Mouse (Mus musculus): ENCODE measurements around the gene Zfp384. TPM values are rescaled to one million over a fixed set of nuclear protein-coding genes. Genes with fewer than 3 reads are reported as not detected.
"Not testable (repeated sequence)": the region's sequence is repeated elsewhere in the genome, so short reads cannot be mapped to it uniquely, and the experiment has no call there.

The Zfp384 gene
- polyA plus RNA-seq, 1 experiment from 2014 or later: 24.4 TPM

DNA sequence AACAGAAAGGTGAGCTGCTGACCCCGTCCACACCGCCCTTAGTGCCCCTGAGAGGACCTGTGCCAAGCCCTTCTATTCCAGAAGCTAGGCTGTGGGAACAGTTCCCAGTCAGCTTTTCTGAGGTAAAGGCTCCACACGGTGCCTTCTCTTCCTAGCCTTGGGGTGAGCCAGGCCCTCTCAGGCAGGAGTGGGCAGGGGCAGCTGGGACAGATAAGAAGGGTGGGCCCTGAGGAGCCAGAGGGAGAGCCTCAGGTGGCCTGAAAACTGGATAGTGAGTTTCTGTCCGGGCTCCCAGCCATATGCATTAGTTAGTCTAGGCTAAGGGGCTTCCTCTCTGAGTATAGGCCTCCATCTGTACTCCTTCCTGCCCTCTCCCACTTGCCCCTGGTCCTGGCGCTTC lies 53.6 kb downstream of the Zfp384 start:
- Histone ChIP-seq H3K27ac (no peak overlapping the region), H3K27me3 (no peaks in the 10 kb centered on the region), H3K4me3 (no peak overlapping the region), H3K9ac (no peak overlapping the region), H3K4me1 (peaks cover 5% of the 10 kb centered on the region; the same call in 1 of the 2 replicates), H3K4me2 (no peak overlapping the region), H3K9me3 (no peaks in the 10 kb centered on the region), H3K36me3 (no peaks in the 10 kb centered on the region)
- no peak; the same call in 1 of the 2 replicates for ATAC-seq (ENCODE audit: borderline replicate concordance, extremely low read depth, low FRiP score, low TSS enrichment)
- WGBS: 86% methylated on average over 5 of the region's 5 CpGs

DNA sequence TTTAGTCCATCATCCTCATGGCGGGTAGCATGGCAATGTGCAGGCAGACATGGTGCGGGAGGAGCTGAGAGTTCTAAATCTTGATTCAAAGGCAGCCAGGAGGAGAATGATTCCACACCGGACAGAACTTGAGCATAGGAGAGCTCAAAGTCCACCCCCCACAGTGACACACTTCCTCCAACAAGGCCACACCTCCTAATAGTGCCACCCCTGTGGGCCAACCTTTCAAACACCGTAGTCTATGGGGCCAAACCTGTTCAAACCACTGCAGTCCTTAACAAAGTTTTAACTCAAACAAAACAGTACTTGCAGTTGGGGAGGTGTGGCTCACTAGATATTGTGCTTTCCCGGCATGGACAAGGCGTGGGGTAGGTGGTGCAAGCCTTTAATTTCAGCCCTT lies 55.0 kb downstream of the Zfp384 start:
- H3K4me2 ChIP-seq: no peak overlapping the region
- H3K9me3 ChIP-seq: no peaks in the 10 kb centered on the region
- no peak for ATAC-seq (ENCODE audit: borderline replicate concordance, extremely low read depth, low FRiP score, low TSS enrichment)
- H3K36me3 ChIP-seq: no peaks in the 10 kb centered on the region
- H3K27me3 ChIP-seq: no peaks in the 10 kb centered on the region
- H3K27ac ChIP-seq: no peak overlapping the region
- no peak overlapping the region for H3K9ac ChIP-seq
- WGBS: 68% methylated on average over 6 of the region's 6 CpGs
- H3K4me3 ChIP-seq: no peak overlapping the region
- H3K4me1 ChIP-seq: peaks cover 5% of the 10 kb centered on the region; the same call in 1 of the 2 replicates

DNA sequence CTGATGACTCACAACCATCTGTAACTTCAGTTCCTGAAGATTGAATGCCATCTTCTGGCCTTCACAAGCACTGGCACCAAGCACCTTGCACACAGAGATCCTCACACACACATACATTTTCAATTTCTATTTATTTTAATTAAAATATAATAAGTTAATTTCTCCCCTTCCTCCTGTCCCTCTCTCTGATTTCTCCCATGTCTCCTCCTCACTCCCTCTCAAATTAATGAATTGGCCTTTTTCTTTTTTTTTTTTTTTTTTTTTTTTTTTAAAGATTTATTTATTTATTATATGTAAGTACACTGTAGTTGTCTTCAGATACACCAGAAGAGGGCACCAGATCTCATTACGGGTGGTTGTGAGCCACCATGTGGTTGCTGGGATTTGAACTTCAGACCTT lies 56.3 kb downstream of the Zfp384 start:
- not testable (repeated sequence) for H3K4me2 ChIP-seq; H3K9me3 ChIP-seq; H3K4me1 ChIP-seq; ATAC-seq (ENCODE audit: borderline replicate concordance, extremely low read depth, low FRiP score, low TSS enrichment); H3K27ac ChIP-seq; H3K36me3 ChIP-seq; H3K27me3 ChIP-seq; H3K9ac ChIP-seq; H3K4me3 ChIP-seq
- no CpG with 5 or more reads among the region's 1 CpGs for WGBS

DNA sequence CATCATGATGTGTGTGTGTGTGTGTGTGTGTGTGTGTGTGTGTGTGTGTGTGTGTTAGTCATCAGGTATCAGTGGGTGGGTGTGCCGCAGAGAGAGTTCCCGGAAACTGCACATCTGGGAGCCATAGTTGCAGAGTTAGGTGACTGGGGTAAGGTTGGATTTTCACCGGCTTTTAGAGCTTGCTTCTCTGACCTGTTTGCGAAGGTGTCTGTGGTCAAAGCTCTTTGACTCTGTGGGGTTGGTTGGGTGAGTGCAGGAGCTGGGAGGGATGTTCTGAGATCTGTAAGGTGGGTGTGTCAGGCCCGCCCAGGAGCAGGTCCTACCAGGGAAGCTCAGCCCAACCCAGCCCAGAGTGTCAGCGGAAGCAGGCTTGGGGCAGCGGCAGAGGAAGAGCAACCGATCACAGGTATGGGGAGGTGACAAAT lies 58.6 kb downstream of the Zfp384 start, which contains the start of gene Lpar5:
TSS of gene Lpar5 (plus strand) at position 350 of the 425 bp plus-strand sequence.
- WGBS: 49% methylated on average over 8 of the region's 8 CpGs
- peaks cover 8% of the 10 kb centered on the region; the same call in 1 of the 2 replicates for H3K4me1 ChIP-seq
- ATAC-seq (ENCODE audit: borderline replicate concordance, extremely low read depth, low FRiP score, low TSS enrichment): no peak

DNA sequence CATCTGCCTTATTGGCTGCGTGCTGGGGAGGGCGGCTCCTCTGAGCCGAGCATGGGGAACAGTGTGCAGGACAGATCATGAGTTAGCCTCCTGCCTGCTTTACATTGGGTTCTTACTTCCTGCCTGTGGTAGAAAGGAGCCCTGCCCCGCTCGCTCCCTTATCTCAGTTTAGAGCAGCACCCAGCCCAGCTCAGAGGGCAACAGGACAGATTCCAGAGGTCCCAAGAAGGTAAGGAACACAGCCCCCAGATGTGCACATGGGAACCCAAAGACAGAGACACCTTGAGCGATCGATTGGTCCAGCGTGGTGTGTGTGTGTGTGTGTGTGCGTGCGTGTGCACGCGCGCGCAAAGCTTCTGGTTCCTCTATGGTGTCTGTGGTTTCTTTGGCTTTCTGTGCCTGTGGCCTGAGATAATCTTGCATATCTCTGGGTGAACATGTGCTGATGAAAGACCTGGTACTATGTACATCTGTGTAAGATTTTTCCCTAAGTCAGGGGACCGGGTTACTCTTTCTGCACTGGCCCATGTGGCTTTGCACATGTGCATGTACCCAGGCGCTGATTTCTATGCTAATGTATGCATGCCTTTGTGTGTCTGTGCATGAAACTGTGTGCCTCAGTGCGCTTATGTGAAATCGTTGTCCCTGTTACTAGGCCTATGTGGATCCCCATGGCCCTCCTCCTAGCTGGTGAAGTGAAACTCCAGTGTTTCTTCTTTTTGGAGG lies 62.4 kb downstream of the Zfp384 start:
- peaks cover 3% of the 10 kb centered on the region; the same call in 1 of the 2 replicates for H3K27me3 ChIP-seq
- no peak overlapping the region for H3K4me2 ChIP-seq
- peak overlapping the region; percentile 34 for H3K27ac ChIP-seq
- H3K4me3 ChIP-seq: no peak overlapping the region
- ATAC-seq (ENCODE audit: borderline replicate concordance, extremely low read depth, low FRiP score, low TSS enrichment): no peak; the same call in 1 of the 2 replicates
- peaks cover 8% of the 10 kb centered on the region; the same call in 1 of the 2 replicates for H3K4me1 ChIP-seq
- H3K9ac ChIP-seq: no peak overlapping the region
- no peaks in the 10 kb centered on the region for H3K9me3 ChIP-seq
- WGBS: 79% methylated on average over 18 of the region's 18 CpGs
- no peaks in the 10 kb centered on the region for H3K36me3 ChIP-seq

More for the DNA sequence above, 58.6 kb downstream of the Zfp384 start, which contains the start of gene Lpar5:
- no peak within 1 kb of the TSS for H3K9ac ChIP-seq
- H3K27me3 ChIP-seq: no peaks in the 10 kb centered on the region
- no peak within 1 kb of the TSS for H3K27ac ChIP-seq
- H3K4me2 ChIP-seq: no peak within 1 kb of the TSS
- H3K36me3 ChIP-seq: no peaks in the 10 kb centered on the region
- no peaks in the 10 kb centered on the region for H3K9me3 ChIP-seq
- no peak within 1 kb of the TSS for H3K4me3 ChIP-seq

DNA sequence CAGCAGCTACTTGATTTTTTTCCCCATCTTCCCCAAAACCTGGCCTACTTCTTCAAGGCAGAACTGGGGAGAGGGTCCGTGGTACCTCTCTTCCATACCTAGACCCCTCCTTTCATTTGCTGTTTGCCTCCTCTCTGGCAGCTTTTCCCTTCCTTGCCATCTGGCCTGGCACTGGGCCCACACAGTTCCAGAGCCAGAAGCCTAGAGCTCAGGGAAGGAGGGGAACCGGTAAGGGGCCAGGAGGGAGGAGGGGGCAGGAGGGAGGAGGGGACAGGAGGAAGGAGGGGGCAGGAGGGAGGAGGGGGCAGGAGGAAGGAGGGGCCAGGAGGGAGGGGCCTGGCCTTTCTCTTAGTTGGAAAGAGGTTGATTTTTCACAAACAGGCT lies 62.9 kb downstream of the Zfp384 start:
- Histone ChIP-seq H3K36me3 (no peaks in the 10 kb centered on the region), H3K9me3 (no peaks in the 10 kb centered on the region), H3K4me1 (peaks cover 8% of the 10 kb centered on the region; the same call in 1 of the 2 replicates), H3K4me2 (no peak overlapping the region), H3K9ac (no peak overlapping the region), H3K4me3 (no peak overlapping the region), H3K27ac (peak overlapping the region; percentile 34; the same call in 1 of the 2 replicates), H3K27me3 (peaks cover 3% of the 10 kb centered on the region; the same call in 1 of the 2 replicates)
- ATAC-seq (ENCODE audit: borderline replicate concordance, extremely low read depth, low FRiP score, low TSS enrichment): peak; percentile 58; the same call in 1 of the 2 replicates
- WGBS: 17% methylated on average over 2 of the region's 2 CpGs

DNA sequence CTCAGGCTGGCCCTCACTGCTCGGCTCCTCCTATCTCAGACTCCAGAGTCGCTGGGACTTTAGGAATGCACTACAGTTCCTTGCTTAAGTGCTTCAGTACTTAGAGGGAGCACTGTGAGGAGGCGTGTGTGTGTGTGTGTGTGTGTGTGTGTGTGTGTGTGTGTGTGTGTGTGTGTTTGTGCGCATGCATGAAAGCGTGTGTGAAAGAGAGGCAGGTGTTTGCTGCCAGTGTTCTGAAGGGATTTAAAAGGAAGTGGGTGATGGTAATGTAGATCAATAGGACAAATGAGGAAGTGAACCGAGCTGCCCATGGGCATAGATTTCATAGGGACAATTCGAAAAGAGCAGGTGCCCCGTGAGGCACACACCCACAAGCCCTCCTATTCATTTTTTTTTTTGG lies 64.9 kb downstream of the Zfp384 start:
- H3K9me3 ChIP-seq: no peaks in the 10 kb centered on the region
- H3K9ac ChIP-seq: no peak overlapping the region

DNA sequence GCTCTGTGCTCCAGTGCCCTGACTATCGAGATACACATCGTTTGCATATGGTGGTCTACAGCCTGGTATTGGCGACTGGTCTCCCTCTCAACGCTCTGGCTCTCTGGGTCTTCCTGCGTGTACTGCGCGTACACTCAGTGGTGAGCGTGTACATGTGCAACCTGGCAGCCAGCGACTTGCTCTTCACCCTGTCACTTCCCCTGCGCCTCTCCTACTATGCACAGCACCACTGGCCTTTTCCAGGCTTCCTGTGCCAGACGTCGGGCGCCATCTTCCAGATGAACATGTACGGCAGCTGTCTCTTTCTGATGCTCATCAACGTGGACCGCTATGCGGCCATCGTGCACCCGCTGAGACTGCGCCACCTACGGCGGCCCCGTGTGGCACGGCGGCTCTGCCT lies 72.4 kb downstream of the Zfp384 start:
- Histone ChIP-seq H3K27ac (peak overlapping the region; percentile 39; the same call in 1 of the 2 replicates), H3K4me1 (peaks cover 8% of the 10 kb centered on the region; the same call in 1 of the 2 replicates), H3K27me3 (no peaks in the 10 kb centered on the region), H3K4me3 (peak overlapping the region; percentile 39), H3K9me3 (no peaks in the 10 kb centered on the region), H3K9ac (peak overlapping the region; percentile 37), H3K36me3 (no peaks in the 10 kb centered on the region), H3K4me2 (peak overlapping the region; percentile 66)
- 23% methylated on average over 25 of the region's 25 CpGs for WGBS
- no peak; the same call in 1 of the 2 replicates for ATAC-seq (ENCODE audit: borderline replicate concordance, extremely low read depth, low FRiP score, low TSS enrichment)

More for the DNA sequence above, 64.9 kb downstream of the Zfp384 start:
- Histone ChIP-seq H3K4me3 (no peak overlapping the region), H3K27me3 (peaks cover 3% of the 10 kb centered on the region; the same call in 1 of the 2 replicates), H3K4me2 (no peak overlapping the region), H3K27ac (no peak overlapping the region), H3K4me1 (peaks cover 8% of the 10 kb centered on the region; the same call in 1 of the 2 replicates), H3K36me3 (no peaks in the 10 kb centered on the region)
- WGBS: 69% methylated on average over 7 of the region's 8 CpGs
- ATAC-seq (ENCODE audit: borderline replicate concordance, extremely low read depth, low FRiP score, low TSS enrichment): no peak

DNA sequence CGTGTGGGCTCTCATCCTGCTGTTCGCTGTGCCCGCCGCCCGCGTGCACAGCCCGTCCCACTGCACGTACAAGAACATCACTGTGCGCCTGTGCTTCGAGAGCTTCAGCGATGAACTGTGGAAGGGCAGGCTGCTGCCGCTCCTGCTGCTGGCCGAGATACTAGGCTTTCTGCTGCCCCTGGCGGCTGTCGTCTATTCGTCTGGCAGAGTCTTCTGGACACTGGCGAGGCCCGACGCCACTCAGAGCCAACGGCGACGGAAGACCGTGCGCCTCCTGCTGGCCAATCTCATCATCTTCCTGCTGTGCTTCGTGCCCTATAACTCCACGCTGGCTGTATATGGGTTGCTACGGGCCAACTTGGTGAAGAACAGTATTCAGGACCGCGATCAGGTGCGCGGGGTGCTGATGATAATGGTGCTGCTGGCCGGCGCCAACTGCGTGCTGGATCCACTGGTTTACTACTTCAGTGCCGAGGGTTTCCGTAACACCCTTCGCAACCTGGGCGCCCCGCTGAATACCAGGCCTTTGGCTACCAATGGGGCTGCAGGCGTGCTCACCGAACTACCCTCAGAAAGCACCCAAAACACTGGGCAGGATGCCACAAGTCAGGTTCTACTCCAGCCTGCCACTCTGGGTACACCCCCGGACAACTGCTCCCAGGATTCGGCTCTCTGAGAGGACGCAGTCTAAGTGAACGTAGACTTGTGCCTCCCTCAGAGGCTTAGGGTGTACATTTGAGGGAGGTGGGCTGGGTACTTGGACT lies 73.0 kb downstream of the Zfp384 start:
- no peaks in the 10 kb centered on the region for H3K27me3 ChIP-seq
- H3K4me1 ChIP-seq: peaks cover 8% of the 10 kb centered on the region; the same call in 1 of the 2 replicates
- peak overlapping the region; percentile 39; the same call in 1 of the 2 replicates for H3K27ac ChIP-seq
- H3K36me3 ChIP-seq: no peaks in the 10 kb centered on the region
- H3K9me3 ChIP-seq: no peaks in the 10 kb centered on the region
- H3K9ac ChIP-seq: peak overlapping the region; percentile 37
- WGBS: 24% methylated on average over 45 of the region's 45 CpGs
- H3K4me3 ChIP-seq: peak overlapping the region; percentile 39
- peak overlapping the region; percentile 66 for H3K4me2 ChIP-seq
- ATAC-seq (ENCODE audit: borderline replicate concordance, extremely low read depth, low FRiP score, low TSS enrichment): peak; percentile 92

DNA sequence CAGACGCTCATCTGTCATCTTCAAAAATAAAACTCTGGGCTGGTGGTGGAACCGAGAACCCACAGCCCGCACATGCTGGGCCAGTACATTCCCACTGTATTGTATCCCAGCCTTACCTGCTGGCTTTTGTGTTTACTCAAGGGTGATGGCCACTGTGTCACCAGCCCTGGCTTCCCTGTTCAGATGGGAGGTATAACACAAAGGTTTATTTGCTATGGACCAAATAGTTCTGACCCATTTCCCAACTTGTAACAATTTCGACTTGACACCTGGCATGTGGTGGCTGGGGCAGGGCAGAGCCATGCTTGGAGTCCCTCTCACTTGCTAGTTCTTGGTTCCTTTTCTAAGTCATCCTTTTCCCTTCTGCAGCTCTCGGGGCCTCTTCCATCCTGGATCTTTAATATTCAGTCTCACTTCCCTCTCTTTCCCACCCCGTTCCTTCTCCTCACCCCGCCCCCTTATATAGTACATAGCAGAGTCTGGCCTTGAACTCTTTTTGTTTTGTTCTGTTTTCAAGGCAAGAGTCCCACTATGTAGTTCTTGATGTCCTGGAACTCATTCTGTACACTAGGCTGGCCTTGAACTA lies 73.9 kb downstream of the Zfp384 start:
- no peaks in the 10 kb centered on the region for H3K9me3 ChIP-seq
- WGBS: 81% methylated on average over 7 of the region's 7 CpGs

DNA sequence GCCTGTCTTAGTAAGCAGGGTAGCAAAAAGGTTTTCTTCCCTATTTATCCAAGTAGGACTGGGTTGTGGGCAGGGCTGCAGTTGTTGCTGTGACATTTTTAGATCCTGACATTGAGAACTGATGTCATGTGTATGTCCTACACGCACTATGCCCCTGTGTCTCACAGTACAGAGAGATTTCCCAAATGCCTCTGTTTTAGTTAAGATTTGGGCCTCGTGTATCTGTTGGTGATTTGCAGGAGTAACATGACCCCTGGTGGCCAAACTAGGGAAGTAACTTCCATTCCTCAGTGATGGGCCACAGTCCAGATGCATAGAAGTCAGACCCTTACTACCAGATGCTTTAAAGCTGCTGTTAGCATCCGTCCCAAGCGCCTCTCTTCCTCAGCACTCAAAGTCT lies 75.5 kb downstream of the Zfp384 start:
- no peak overlapping the region for H3K4me2 ChIP-seq
- H3K27ac ChIP-seq: no peak overlapping the region
- ATAC-seq (ENCODE audit: borderline replicate concordance, extremely low read depth, low FRiP score, low TSS enrichment): no peak
- 2% methylated on average over 4 of the region's 4 CpGs for whole genome bisulfite sequencing
- peaks cover 24% of the 10 kb centered on the region for H3K4me1 ChIP-seq
- no peaks in the 10 kb centered on the region for H3K9me3 ChIP-seq
- peak overlapping the region; percentile 5; the same call in 1 of the 2 replicates for H3K9ac ChIP-seq
- H3K36me3 ChIP-seq: no peaks in the 10 kb centered on the region
- no peaks in the 10 kb centered on the region for H3K27me3 ChIP-seq
- H3K4me3 ChIP-seq: no peak overlapping the region

More for the DNA sequence above, 73.9 kb downstream of the Zfp384 start:
- Histone ChIP-seq H3K27ac (no peak overlapping the region), H3K4me2 (no peak overlapping the region), H3K9ac (no peak overlapping the region), H3K27me3 (no peaks in the 10 kb centered on the region), H3K4me1 (peaks cover 12% of the 10 kb centered on the region; the same call in 1 of the 2 replicates), H3K36me3 (no peaks in the 10 kb centered on the region), H3K4me3 (no peak overlapping the region)
- no peak for ATAC-seq (ENCODE audit: borderline replicate concordance, extremely low read depth, low FRiP score, low TSS enrichment)

All from lung, embryonic 15.5 days (tissue).